Mouse (Mus musculus) frontal cortex, postnatal 25 days (tissue): Measurements from ENCODE around the gene Hk1.

Source experiments
- DNase-seq, 2 experiments: peaks; one replicate each; pipeline ENCODE4 v3.0.0; 2022; ENCODE audit warnings: low spot score in 2 of 2

The Hk1 gene

GRCm38 (mm10) chr10:62221647-62222046 is 158.1 kb downstream of the Hk1 start:
- no peak for DNase-seq

GRCm38 (mm10) chr10:62220732-62221514 is 158.8 kb downstream of the Hk1 start:
- no peak for DNase-seq
